Mouse (Mus musculus) CD4-positive, CD25-positive, alpha-beta regulatory T cell, adult 4 months (primary cell): ENCODE results near the gene Traip. TPM values are rescaled to one million over a fixed set of nuclear protein-coding genes. Genes with fewer than 3 reads are reported as not detected.

ENCODE experiments used
- ATAC-seq: one replicate; pipeline ENCODE4 v1.8.0; 2017
- polyA plus RNA-seq, 2 experiments: library from polyadenylated mRNA; unstranded; fragments of 100-300 nt; shearing (Covaris generic); gene quantifications; one replicate each; pipeline ENCODE4 v1.2.1; 2017

The Traip gene
- 1 to 10 TPM; 2.4 to 5.1 TPM for polyA plus RNA-seq

DNA sequence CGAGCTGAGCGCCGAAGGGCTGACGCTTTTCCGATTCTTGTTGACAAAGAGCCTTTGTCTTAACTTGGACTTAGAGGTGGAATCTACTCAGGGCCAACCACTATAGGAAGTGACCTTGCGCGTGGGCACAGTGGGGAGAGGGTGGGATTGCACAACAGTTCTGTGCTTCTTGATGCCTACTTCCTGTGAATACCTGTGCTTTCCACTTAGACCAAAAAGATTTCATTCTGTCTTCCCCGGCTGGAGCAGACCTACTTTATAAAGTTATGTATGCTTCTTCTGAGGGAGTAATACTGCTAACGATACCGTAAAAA is at the start of gene Traip:
Traip (plus strand) TSS at position 215 of the 314 bp plus-strand sequence.
- no peak for ATAC-seq

DNA sequence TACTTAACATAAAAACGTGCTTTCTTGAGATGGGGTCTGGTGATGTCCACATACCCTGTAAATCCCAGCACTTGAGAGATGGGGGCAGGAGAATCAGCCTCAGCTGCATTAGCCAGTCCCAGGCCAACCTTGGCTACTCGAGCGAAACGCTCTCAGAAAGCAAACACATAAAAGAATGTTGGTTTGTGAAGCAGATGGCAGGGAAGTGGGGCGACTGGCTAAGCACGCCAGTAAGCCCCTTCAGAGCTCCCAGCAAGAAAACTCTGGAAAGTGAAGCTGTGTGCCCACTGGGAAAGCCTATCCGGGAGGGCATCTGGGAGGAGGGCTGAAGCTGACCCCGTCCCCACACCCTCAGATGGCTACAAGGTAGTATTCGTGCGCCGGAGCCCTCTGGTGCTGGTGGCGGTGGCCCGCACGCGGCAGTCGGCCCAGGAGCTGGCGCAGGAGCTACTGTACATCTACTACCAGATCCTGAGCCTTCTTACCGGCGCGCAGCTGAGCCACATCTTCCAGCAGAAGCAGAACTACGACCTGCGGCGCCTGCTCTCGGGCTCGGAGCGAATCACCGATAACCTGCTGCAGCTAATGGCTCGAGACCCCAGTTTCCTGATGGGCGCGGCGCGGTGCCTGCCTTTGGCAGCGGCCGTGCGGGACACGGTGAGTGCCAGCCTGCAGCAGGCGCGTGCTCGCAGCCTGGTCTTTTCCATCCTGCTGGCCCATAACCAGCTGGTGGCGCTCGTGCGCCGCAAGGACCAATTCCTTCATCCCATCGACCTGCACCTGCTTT is 48.9 kb upstream of the Traip start:
- ATAC-seq: no peak

- no peak for ATAC-seq
Observed at GRCm38 (mm10) chr9:107901627-107901914, 48.4 kb upstream of the Traip start.

DNA sequence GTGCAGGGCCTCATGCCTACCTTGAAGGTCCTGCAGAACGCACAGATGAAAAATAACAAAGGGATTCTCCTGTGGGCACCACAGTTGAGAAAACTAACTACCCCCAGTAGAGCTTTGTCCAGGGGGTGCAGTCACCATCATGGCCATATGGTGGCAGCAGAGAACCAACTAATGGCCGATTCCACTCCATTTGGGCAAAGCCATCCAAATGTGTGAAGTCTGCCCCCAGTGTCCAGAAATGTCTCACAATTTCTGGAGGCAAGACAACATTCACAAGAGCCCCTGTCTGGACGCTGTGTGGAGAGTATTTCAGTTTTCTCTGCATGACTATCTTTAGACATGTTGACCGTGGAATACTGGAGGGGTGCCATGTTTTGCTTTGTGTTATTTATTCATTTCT is 45.2 kb upstream of the Traip start:
- peak; percentile 89 for ATAC-seq

DNA sequence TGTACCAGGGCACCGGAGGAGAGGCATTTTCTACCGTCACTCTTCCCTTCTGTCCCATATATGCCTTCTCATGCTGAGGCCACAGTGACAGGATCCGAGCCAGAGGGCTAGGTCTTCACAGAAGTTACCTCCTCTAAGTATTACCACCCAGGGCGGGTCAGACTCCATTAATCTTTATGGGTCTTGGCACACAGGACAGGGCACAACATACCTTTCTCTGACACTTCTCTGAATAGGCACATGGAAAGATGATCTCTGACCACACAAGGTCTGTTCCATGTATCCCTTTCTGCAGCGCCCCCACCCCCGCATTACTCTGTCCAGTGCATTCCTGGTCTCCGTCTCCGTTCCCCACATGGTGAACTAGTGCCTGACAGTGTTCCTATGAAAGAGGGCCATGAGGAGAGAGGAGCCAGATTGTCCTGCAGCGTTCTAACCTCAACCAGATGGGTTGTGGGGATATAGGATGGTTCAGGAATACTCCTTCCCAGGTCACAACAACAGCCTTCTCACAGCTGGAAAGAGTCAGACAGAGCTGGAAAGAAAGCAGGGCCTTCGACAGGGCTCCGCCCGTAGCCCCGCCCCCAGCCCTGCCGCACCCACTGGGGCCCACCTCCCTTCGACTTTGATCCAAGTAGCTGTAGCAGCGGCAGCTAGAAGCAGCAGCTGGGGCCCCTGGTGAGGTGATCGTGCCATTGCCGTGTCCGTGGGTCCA is 43.5 kb upstream of the Traip start, which contains the start of gene Mst1r:
Mst1r (plus strand) TSS at position 622 of the 715 bp plus-strand sequence.
- no peak for ATAC-seq

GRCm38 (mm10) chr9:107906967-107907800 is 42.8 kb upstream of the Traip start:
- no peak for ATAC-seq

- no peak for ATAC-seq
Observed at GRCm38 (mm10) chr9:107907801-107908120, 42.2 kb upstream of the Traip start.

GRCm38 (mm10) chr9:107908410-107909158 is 41.4 kb upstream of the Traip start:
- no peak for ATAC-seq

DNA sequence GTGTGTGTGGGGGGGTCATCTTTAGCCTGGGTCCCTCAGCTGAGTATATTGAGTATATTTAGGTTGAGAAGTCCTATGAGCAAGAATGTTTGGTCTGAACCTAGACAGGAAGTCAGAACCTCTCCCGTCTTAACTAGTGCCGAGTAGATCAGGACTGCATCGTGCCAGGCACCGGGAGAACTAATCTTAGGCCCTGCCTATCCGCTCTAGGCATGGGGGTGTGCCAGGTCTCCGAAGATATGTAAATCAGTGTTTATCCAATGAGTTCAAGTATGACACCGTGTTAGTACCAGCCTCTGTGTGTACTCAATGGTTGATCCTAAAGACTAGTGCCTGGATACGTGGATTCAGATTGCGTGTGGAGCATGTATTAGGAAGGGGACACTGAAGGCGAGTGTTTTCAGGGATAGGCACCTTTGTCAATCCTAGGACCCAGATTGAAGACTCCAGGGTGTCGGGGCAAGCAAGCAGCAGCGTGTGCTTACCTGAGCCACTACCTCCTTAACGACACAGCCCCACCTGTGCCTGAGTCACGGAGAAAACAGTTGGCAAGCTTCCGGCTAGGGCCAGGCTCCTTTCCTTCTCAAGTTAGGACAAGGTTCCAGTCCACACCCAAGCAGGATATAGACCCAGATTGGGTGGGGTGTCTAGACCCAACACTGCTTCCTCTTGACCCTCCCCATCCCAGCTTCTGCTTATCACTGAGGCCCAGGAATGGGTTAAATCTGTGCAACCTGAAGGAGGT is 39.7 kb upstream of the Traip start:
- ATAC-seq: no peak

- ATAC-seq: no peak
Observed at GRCm38 (mm10) chr9:107914764-107915420, 35.0 kb upstream of the Traip start.

GRCm38 (mm10) chr9:107917895-107918608 is 31.9 kb upstream of the Traip start:
- no peak for ATAC-seq

GRCm38 (mm10) chr9:107918884-107919283 is 31.1 kb upstream of the Traip start:
- no peak for ATAC-seq

DNA sequence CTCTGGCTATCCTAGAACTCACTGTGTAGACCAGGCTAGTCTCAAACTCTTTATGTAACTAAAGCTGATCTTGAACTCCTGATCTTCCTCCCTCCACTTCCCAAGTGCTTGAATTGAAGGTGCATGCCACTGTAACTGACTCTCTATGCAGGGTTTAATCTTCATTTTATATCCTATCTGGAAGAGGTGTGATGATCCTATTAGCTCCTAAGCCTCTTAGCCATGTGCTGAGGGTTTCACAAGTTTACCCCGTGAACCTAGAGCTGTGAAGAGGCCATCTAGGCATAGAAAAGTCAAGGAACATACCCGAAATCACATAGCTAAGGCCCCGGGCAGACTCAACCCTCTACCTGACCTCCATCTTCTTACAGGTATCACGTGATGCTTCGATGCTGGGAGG is 30.5 kb upstream of the Traip start:
- ATAC-seq: no peak

DNA sequence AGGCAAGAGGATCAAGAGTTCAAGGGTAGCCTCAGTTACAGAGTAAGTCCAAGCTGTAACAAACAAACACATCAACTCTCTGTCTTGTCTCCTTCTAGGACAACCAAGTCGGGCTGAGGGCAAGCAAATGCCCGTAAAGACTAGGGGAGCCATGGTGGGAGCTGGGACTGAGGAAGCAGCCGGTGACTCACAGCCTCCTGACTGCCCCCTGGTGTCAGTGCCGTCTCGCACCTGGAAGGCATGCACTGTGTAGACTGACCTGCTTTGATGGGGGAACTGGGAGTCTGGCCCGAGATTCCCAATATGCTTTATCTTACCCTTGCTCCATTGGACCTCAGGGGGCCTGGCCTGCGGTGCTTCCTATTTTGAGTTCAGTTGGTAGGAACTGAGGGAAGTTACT is 26.9 kb upstream of the Traip start:
- ATAC-seq: no peak

DNA sequence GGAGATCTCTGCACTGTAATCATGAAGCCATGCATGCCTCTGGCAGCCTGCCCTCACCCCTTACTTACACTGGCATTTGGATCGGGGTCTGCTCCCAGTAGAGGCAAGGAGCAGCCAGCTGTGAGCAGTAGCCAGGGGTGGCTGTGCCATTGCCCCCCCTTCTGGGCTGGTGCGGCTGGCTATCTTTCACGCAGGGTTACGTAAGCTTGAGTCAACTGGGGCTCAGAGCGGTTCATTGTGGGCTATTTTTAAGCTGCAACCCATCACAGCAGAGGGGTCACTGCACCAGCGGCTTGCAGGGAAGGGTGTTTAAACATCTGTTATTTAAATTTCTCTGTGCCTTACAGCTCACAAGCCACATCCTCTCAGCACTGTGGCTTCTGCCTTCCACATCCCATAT is 26.0 kb upstream of the Traip start:
- ATAC-seq: no peak

- no peak for ATAC-seq
Observed at GRCm38 (mm10) chr9:107925251-107925650, 24.7 kb upstream of the Traip start.

DNA sequence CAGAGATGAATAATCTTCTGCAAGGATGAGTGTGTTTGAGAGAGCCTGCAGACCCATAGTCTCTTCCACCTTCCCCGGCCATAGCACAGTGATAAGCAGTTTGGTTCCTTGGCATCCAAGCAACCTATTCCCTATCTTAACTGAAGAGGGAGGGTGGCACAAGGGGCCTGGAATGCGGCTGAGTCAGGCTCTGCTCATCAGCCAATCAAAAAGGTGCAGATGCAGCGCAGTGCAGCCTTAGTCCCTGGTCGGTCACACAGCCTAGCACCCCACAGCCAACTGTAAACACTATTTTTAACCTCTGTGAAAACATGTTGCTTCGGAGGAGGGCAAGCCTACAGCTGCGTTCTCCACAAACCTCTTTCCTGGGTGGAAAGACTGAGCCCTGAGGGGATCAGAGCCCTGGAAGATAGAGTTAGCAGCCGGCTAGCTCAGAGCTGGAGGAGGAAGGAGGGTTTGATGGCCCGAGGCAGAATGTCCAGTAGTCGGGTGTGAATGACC is 23.0 kb upstream of the Traip start:
- ATAC-seq: no peak

DNA sequence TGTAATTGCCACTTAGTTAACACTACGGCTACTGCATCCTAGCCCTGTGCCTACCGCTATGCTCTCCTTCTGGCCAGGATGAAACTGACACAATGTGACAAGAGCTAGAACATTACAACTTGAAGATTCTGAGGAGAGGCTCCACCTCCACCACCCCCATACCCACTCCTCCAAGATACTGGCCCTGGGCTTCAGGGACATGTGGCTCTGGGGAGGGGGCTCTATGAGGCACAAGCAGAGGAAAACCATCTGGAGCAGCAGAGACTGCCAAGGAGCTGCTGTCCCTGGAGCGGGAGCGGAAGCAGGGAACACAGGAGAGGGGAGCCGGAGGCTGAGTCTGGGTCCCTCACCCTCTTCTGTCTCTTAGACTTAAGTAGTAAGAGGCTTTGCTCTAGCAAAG is 22.2 kb upstream of the Traip start:
- ATAC-seq: no peak

- ATAC-seq: no peak
Observed at GRCm38 (mm10) chr9:107928169-107928568, 21.8 kb upstream of the Traip start, which contains the start of gene Actl11. Gene Actl11, plus strand, starts transcription at chr9:107928469.

GRCm38 (mm10) chr9:107932221-107932620 is 17.7 kb upstream of the Traip start:
- no peak for ATAC-seq

- no peak for ATAC-seq
Observed at GRCm38 (mm10) chr9:107934146-107934545, 15.8 kb upstream of the Traip start.
